Comparison of ENCODE assay signal across 8 mouse cellular contexts in genomic region chr12:75735246-75736200, GRCm38 (mm10). TPM values are rescaled to one million over a fixed set of nuclear protein-coding genes. Genes with fewer than 3 reads are reported as not detected.
DNase-seq lines count a peak whose midpoint lies in the region; ATAC-seq lines count a peak whose summit lies in the region.

Gene Sgpp1, minus strand, starts transcription at chr12:75735729.

- peak within 1 kb of the TSS; percentile 95 for H3K4me2 ChIP-seq in embryonic facial prominence, embryonic 15.5 days (replicated peaks)
- H3K4me2 ChIP-seq in limb, embryonic 12.5 days, result peak within 1 kb of the TSS; percentile 95
- H3K4me2 ChIP-seq in midbrain, embryonic 14.5 days (ENCODE audit: low read length), result peak within 1 kb of the TSS; percentile 93

- under 1% methylated on average over 105 of the region's 105 CpGs for WGBS in embryonic facial prominence, embryonic 15.5 days
- WGBS in limb, embryonic 12.5 days, result under 1% methylated on average over 105 of the region's 105 CpGs
- under 1% methylated on average over 101 of the region's 105 CpGs for WGBS in midbrain, embryonic 14.5 days

- DNase-seq in 3T3-L1 (ENCODE audit: low read depth, low spot score), result peak; percentile 74
- peak; percentile 65 to 75 for DNase-seq in adrenal gland, postnatal 4 days (ENCODE audit: low spot score in 2 of 2)
- DNase-seq in heart, adult 8-10 months (ENCODE audit: low spot score), result peak; percentile 78
- DNase-seq in kidney, adult 8-10 months, result peak; percentile 81 to 86
- peak; percentile 96 for DNase-seq in midbrain, embryonic 14.5 days
- DNase-seq in spleen, adult 18-20 months, result peak; percentile 71 to 84

- peak within 1 kb of the TSS; percentile 76 for H3K4me3 ChIP-seq in embryonic facial prominence, embryonic 15.5 days (replicated peaks)
- H3K4me3 ChIP-seq in limb, embryonic 12.5 days (replicated peaks), result peak within 1 kb of the TSS; percentile 82
- peak within 1 kb of the TSS; percentile 82 for H3K4me3 ChIP-seq in midbrain, embryonic 14.5 days (replicated peaks; ENCODE audit: low read depth, low read length)

- peak within 1 kb of the TSS; percentile 75 for H3K27ac ChIP-seq in embryonic facial prominence, embryonic 15.5 days (replicated peaks)
- peak within 1 kb of the TSS; percentile 56; the same call in 1 of the 2 replicates for H3K27ac ChIP-seq in limb, embryonic 12.5 days
- H3K27ac ChIP-seq in midbrain, embryonic 14.5 days (replicated peaks; ENCODE audit: low read depth, low read length), result peak within 1 kb of the TSS; percentile 81

- no peaks in the 10 kb centered on the region for H3K9me3 ChIP-seq in embryonic facial prominence, embryonic 15.5 days (replicated peaks)
- no peaks in the 10 kb centered on the region for H3K9me3 ChIP-seq in limb, embryonic 12.5 days
- H3K9me3 ChIP-seq in midbrain, embryonic 14.5 days (ENCODE audit: control insufficient read depth, low read length), result no peaks in the 10 kb centered on the region

- peak within 1 kb of the TSS; percentile 86 for H3K9ac ChIP-seq in embryonic facial prominence, embryonic 15.5 days
- H3K9ac ChIP-seq in limb, embryonic 12.5 days (replicated peaks), result peak within 1 kb of the TSS; percentile 86
- H3K9ac ChIP-seq in midbrain, embryonic 14.5 days (replicated peaks; ENCODE audit: low read length), result peak within 1 kb of the TSS; percentile 86

- H3K36me3 ChIP-seq in embryonic facial prominence, embryonic 15.5 days, result no peaks in the 10 kb centered on the region
- no peaks in the 10 kb centered on the region for H3K36me3 ChIP-seq in limb, embryonic 12.5 days
- no peaks in the 10 kb centered on the region for H3K36me3 ChIP-seq in midbrain, embryonic 14.5 days (ENCODE audit: control insufficient read depth, insufficient read depth, low read length)

- ATAC-seq in embryonic facial prominence, embryonic 15.5 days (ENCODE audit: insufficient number of reproducible peaks, low FRiP score, low TSS enrichment, low read depth), result peak; percentile 91
- ATAC-seq in limb, embryonic 12.5 days (ENCODE audit: insufficient number of reproducible peaks, insufficient read depth, low FRiP score, low TSS enrichment, low read depth), result peak; percentile 91
- ATAC-seq in midbrain, embryonic 14.5 days (ENCODE audit: low FRiP score, low TSS enrichment), result peak; percentile 95

- H3K27me3 ChIP-seq in embryonic facial prominence, embryonic 15.5 days, result no peaks in the 10 kb centered on the region
- no peaks in the 10 kb centered on the region for H3K27me3 ChIP-seq in limb, embryonic 12.5 days
- H3K27me3 ChIP-seq in midbrain, embryonic 14.5 days (ENCODE audit: control insufficient read depth, insufficient read depth, low read length), result no peaks in the 10 kb centered on the region

- H3K4me1 ChIP-seq in embryonic facial prominence, embryonic 15.5 days, result peaks cover 15% of the 10 kb centered on the region; the same call in 1 of the 2 replicates
- peaks cover 15% of the 10 kb centered on the region for H3K4me1 ChIP-seq in limb, embryonic 12.5 days (replicated peaks)
- peaks cover 14% of the 10 kb centered on the region for H3K4me1 ChIP-seq in midbrain, embryonic 14.5 days (ENCODE audit: control insufficient read depth, insufficient read depth, low read length)

RNA-seq across cellular contexts. Expression of gene Sgpp1, which starts in this region (rescaled TPM):
- total RNA-seq in adrenal gland, postnatal 4 days (2021), result 10 to 100 TPM; 62.7 to 65.8 TPM
- polyA plus RNA-seq in embryonic facial prominence, embryonic 15.5 days (2015; fragmentation: Nextera tagmentation; extraction: Ambion mirVana), result 29.0 and 30.4 TPM in 2 replicates
- total RNA-seq in heart, adult 8-10 months (2022), result 10 to 100 TPM; 19.8 to 22.4 (median 21.7) TPM
- polyA plus RNA-seq in limb, embryonic 12.5 days (2016; fragmentation: Nextera tagmentation; extraction: Ambion mirVana), result 13.4 and 14.4 TPM in 2 replicates
- polyA plus RNA-seq in midbrain, embryonic 14.5 days (2014; fragmentation: Nextera tagmentation; extraction: Ambion mirVana), result 12.6 and 14.6 TPM in 2 replicates

Comparison
In these comparisons a context has a peak if more than half of its experiments do, and no peak if none do; other contexts are left out.
1. Peak in every context shown above with its lines: DNase-seq, ATAC-seq, H3K4me3 ChIP-seq and H3K27ac ChIP-seq.